Mouse (Mus musculus) right cerebral cortex, postnatal 14 days (tissue): ENCODE measurements around the gene Tbx15.
A peak's percentile ranks its signal among the peaks of the same experiment; 100 is the strongest.
"Not testable (repeated sequence)": the region's sequence is repeated elsewhere in the genome, so short reads cannot be mapped to it uniquely, and the experiment has no call there.

Source experiments
- DNase-seq: peaks from one replicate; pipeline ENCODE4 v3.0.0; 2022

Tbx15 gene

GRCm38 (mm10) chr3:99279718-99280117, 39.5 kb downstream of the Tbx15 start:
- DNase-seq, result no peak

- no peak for DNase-seq
Measured at GRCm38 (mm10) chr3:99281453-99281852, 41.3 kb downstream of the Tbx15 start.

GRCm38 (mm10) chr3:99288302-99288701, 48.1 kb downstream of the Tbx15 start:
- DNase-seq, result no peak

GRCm38 (mm10) chr3:99290064-99290702, 50.0 kb downstream of the Tbx15 start:
- DNase-seq, result no peak

- no peak for DNase-seq
Measured at GRCm38 (mm10) chr3:99290878-99291277, 50.7 kb downstream of the Tbx15 start.

- DNase-seq, result no peak
Measured at GRCm38 (mm10) chr3:99291386-99291785, 51.2 kb downstream of the Tbx15 start.

GRCm38 (mm10) chr3:99292531-99292931, 52.4 kb downstream of the Tbx15 start:
- DNase-seq, result peak; percentile 12

- not testable (repeated sequence) for DNase-seq
Measured at GRCm38 (mm10) chr3:99294209-99294608, 54.0 kb downstream of the Tbx15 start.

- no peak for DNase-seq
Measured at GRCm38 (mm10) chr3:99295301-99295700, 55.1 kb downstream of the Tbx15 start.

- no peak for DNase-seq
Measured at GRCm38 (mm10) chr3:99296186-99296585, 56.0 kb downstream of the Tbx15 start.

- DNase-seq, result no peak
Measured at GRCm38 (mm10) chr3:99300846-99301245, 60.7 kb downstream of the Tbx15 start.

- no peak for DNase-seq
Measured at GRCm38 (mm10) chr3:99310877-99311276, 70.7 kb downstream of the Tbx15 start.

GRCm38 (mm10) chr3:99311943-99312635, 71.9 kb downstream of the Tbx15 start:
- no peak for DNase-seq

GRCm38 (mm10) chr3:99322345-99322744, 82.2 kb downstream of the Tbx15 start:
- DNase-seq, result no peak

- no peak for DNase-seq
Measured at GRCm38 (mm10) chr3:99329316-99329715, 89.1 kb downstream of the Tbx15 start.

- no peak for DNase-seq
Measured at GRCm38 (mm10) chr3:99331086-99331485, 90.9 kb downstream of the Tbx15 start.

GRCm38 (mm10) chr3:99336866-99337265, 96.7 kb downstream of the Tbx15 start:
- DNase-seq, result no peak

- no peak for DNase-seq
Measured at GRCm38 (mm10) chr3:99338756-99339155, 98.6 kb downstream of the Tbx15 start.

- no peak for DNase-seq
Measured at GRCm38 (mm10) chr3:99340021-99340420, 99.8 kb downstream of the Tbx15 start.

GRCm38 (mm10) chr3:99379616-99380250, 139.6 kb downstream of the Tbx15 start:
- DNase-seq, result no peak

- DNase-seq, result no peak
Measured at GRCm38 (mm10) chr3:99387127-99387526, 146.9 kb downstream of the Tbx15 start.
